Mouse (Mus musculus) macrophage (primary cell): ENCODE measurements around the gene Clcn3. TPM values are rescaled to one million over a fixed set of nuclear protein-coding genes. Genes with fewer than 3 reads are reported as not detected.
"Not testable (repeated sequence)": the region's sequence is repeated elsewhere in the genome, so short reads cannot be mapped to it uniquely, and the experiment has no call there.

Experiments used
- H3K27ac ChIP-seq: fragments of 350-480 bp; formaldehyde crosslinking; 2 replicates; pipeline ENCODE4 v1.9.0; 2021
- H3K36me3 ChIP-seq: fragments of 350-480 bp; formaldehyde crosslinking; 2 replicates; pipeline ENCODE4 v1.9.0; 2021; ENCODE audit errors: inconsistent target
- H3K4me3 ChIP-seq: fragments of 350-480 bp; formaldehyde crosslinking; 2 replicates; pipeline ENCODE4 v1.9.0; 2021; ENCODE audit errors: inconsistent target
- H3K79me2 ChIP-seq: fragments of 350-480 bp; formaldehyde crosslinking; 2 replicates; pipeline ENCODE4 v1.9.0; 2021; ENCODE audit errors: inconsistent target
- WGBS: methylation state at CpG from one replicate; pipeline ENCODE4 v1.1.7; 2026; ENCODE audit warnings: inconsistent platforms; ENCODE audit not compliant: missing documents; 5-methylcytosine and 5-hydroxymethylcytosine counted together
- polyA plus RNA-seq: library from polyadenylated mRNA; stranded (reverse); fragments of 250-400 nt; gene quantifications from 3 replicates; pipeline ENCODE4 v1.2.4, GENCODE M21; 2018; ENCODE audit warnings: inconsistent platforms
- total RNA-seq, 78 experiments: library from RNA; depleted of rRNA; stranded (reverse); fragments of 250-400 nt; gene quantifications; 1 replicate in 9 of 78; 2 replicates in 24 of 78; 3 replicates in 43 of 78; 4 replicates in 2 of 78; pipeline ENCODE4 v1.2.4; 2018; ENCODE audit warnings: inconsistent platforms in 56 of 78

The Clcn3 gene
- 10 to 100 TPM in 23 of 26 experiments, 1 to 10 TPM in 3; 4.0 to 78.7 (median 48.6) TPM for total RNA-seq (2018; cell fraction: chromatin; rRNA removed)
- 10 to 100 TPM; 10.3 to 31.5 (median 20.2) TPM for total RNA-seq (2018; cell fraction: cytosol; rRNA removed)
- total RNA-seq (2018; cell fraction: nucleus; rRNA removed): 10 to 100 TPM; 13.1 to 88.6 (median 45.4) TPM
- 12.2 to 17.5 TPM (median 14.6 TPM) in 3 replicates for polyA plus RNA-seq

DNA sequence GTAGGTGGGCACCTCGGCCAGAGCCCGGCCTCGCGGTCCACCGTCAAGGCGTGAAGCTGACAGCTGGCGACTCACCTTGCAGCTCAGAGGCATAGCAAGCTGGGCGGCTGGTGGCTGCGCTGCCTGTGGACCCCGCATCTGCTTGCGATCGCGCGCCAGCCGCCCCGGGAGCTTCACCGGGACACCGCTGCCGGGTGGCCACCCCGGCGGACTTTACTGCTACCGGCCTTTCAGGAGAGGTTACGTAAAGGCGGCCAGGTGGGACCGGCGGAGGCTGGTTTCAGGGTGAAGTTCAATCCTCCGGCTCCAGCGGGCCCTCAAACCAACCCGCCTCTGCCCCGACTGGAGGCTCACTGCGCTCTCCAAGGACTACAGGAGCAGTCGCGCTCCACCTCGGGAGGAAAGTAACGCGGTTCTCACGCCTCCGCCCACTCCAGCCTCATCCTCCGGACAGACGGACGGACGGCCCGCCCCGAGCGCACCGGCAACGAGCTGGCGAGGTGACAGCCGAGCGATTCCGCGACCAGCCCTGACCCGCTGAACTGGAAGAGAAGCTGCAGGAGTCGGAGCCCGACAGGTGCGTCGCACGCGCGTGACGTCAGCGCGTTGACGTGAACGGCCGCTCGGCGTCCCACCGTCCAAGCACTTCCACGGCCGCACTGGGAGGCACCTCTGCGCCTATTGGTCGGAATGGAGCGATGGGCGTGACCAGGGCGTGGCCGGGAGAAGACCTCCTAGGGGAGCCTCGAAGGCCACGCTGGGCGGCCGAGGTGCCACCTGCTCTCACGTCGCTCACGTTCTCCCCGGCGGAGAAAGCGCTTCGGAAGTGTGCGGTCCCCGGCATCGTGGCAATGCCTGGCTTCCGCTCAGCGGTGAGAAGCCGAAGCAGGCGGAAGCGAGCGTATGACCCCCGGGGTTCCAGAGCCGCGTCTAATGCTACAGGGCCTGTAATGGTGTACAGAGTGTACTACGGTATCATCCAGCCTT, at the start of gene Clcn3:
Gene Clcn3 (minus strand): TSS at position 600 of the 987 bp plus-strand sequence.
- Histone ChIP-seq H3K4me3 (peak within 1 kb of the TSS; percentile 64), H3K79me2 (peaks cover 46% of the 10 kb centered on the region), H3K27ac (peak within 1 kb of the TSS; percentile 44), H3K36me3 (no peaks in the 10 kb centered on the region)
- WGBS: under 1% methylated on average over 77 of the region's 101 CpGs

DNA sequence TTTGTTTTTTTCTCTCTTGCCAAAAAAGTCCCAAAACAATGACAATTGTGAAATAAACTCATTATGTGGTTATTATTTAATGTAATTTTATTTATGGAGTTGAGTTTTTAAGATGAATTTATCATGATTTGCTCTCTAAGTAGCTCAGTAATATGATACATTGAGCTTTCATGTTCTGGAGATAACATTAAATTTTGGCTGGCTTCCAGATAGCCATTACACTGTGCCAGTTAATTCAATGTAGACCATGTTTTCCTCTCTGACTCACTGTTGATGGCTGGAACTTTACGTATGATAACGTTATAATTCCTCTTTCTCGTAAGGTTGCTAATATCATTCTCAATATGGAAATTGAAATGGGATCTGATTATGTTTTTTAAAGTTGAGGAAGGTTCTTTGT, 13.4 kb upstream of the Clcn3 start:
- Histone ChIP-seq H3K36me3 (no peaks in the 10 kb centered on the region), H3K27ac (no peak overlapping the region), H3K4me3 (no peak overlapping the region), H3K79me2 (no peaks in the 10 kb centered on the region)
- 81% methylated on average over 3 of the region's 3 CpGs for WGBS

DNA sequence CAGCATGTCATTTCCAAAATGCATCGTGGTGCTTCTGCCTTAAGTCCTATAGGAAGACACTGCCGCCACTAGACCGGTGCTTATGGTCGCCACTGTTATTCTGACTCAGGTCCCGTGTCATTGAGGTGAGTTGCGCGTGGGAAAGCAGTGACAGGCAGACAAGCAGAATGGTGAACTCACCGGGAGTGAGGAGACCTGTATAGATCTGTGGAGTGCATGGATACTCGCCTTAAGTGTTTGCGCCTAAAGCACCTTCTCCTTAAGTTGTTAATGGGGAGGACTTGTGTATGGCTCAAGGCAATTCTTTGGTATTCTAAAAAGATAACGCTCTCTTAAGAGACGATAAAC, 10.5 kb upstream of the Clcn3 start:
- H3K79me2 ChIP-seq: no peaks in the 10 kb centered on the region
- no peaks in the 10 kb centered on the region for H3K36me3 ChIP-seq
- H3K27ac ChIP-seq: peak overlapping the region; percentile 24
- 7% methylated on average over 12 of the region's 12 CpGs for WGBS
- H3K4me3 ChIP-seq: peak overlapping the region; percentile 68

GRCm38 (mm10) chr8:60992910-60993638, 10.0 kb upstream of the Clcn3 start, which contains the start of gene Nek1:
Gene Nek1, plus strand, starts transcription at chr8:60993195.
- no peaks in the 10 kb centered on the region for H3K79me2 ChIP-seq
- no peaks in the 10 kb centered on the region for H3K36me3 ChIP-seq
- peak within 1 kb of the TSS; percentile 68 for H3K4me3 ChIP-seq
- under 1% methylated on average over 45 of the region's 57 CpGs for WGBS
- peak within 1 kb of the TSS; percentile 70 for H3K27ac ChIP-seq

GRCm38 (mm10) chr8:60992561-60992909, 9.4 kb upstream of the Clcn3 start:
- Histone ChIP-seq H3K36me3 (no peaks in the 10 kb centered on the region), H3K27ac (peak overlapping the region; percentile 70)
- WGBS: 0% methylated on average over 16 of the region's 16 CpGs

GRCm38 (mm10) chr8:60984260-60985010, 1.3 kb upstream of the Clcn3 start:
- Histone ChIP-seq H3K79me2 (peaks cover 32% of the 10 kb centered on the region), H3K4me3 (peak overlapping the region; percentile 64; the same call in 1 of the 2 replicates)
- WGBS: 97% methylated on average over 14 of the region's 17 CpGs
- H3K36me3 ChIP-seq, H3K27ac ChIP-seq: not testable (repeated sequence)

More at GRCm38 (mm10) chr8:60992561-60992909, 9.4 kb upstream of the Clcn3 start:
- peak overlapping the region; percentile 68 for H3K4me3 ChIP-seq
- no peaks in the 10 kb centered on the region for H3K79me2 ChIP-seq

- no peaks in the 10 kb centered on the region for H3K36me3 ChIP-seq
- 6% methylated on average over 9 of the region's 9 CpGs for WGBS
Observed at GRCm38 (mm10) chr8:60983688-60984079, 584 bp upstream of the Clcn3 start.

DNA sequence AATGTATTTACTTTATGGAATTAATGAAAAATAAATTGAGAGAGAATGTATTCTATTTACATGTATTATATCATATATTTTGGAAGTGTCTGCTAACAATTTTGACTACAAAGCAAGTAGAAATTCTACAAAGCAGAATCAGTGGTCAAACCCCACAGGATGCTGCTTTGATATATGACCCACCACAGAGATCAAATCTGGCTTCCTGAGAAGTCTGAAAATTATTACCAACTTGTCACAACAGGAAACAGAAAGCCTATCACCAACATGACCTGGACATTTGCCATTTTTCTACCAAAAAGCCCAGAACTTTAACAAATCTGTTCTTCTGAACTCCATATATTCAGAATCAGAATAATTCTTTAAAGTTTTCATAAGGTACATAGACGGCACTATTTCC, 1.7 kb downstream of the Clcn3 start:
- no peak overlapping the region; the same call in 1 of the 2 replicates for H3K4me3 ChIP-seq
- no peaks in the 10 kb centered on the region for H3K36me3 ChIP-seq
- H3K27ac ChIP-seq: no peak overlapping the region
- peaks cover 62% of the 10 kb centered on the region for H3K79me2 ChIP-seq
- 27% methylated on average over 1 of the region's 1 CpGs for WGBS

More at GRCm38 (mm10) chr8:60983688-60984079, 584 bp upstream of the Clcn3 start:
- Histone ChIP-seq H3K27ac (peak overlapping the region; percentile 44), H3K4me3 (peak overlapping the region; percentile 64), H3K79me2 (peaks cover 39% of the 10 kb centered on the region)

GRCm38 (mm10) chr8:60978496-60978895, 4.6 kb downstream of the Clcn3 start:
- no peak overlapping the region for H3K4me3 ChIP-seq
- H3K36me3 ChIP-seq: no peaks in the 10 kb centered on the region
- peaks cover 91% of the 10 kb centered on the region for H3K79me2 ChIP-seq
- H3K27ac ChIP-seq: no peak overlapping the region
- 49% methylated on average over 5 of the region's 5 CpGs for WGBS

DNA sequence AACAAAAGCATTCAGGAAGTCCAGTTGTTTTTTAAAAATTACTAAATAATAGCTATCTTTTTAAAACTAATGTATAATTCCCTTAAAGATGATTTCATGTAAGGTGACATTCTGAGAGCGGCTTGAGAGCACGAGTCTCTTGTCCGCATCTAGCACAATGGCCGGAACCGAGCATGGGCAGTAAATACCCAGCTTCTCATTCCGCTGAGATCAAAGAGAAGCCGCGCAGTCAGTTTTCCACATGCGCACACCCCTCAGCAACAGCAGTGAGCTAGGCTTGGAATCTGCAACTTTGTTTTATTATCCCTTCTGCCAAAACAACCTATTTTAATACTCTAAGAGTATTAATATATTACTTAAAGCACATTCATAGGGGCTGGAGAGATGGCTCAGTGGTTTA, 6.3 kb downstream of the Clcn3 start:
- Histone ChIP-seq H3K4me3 (no peak overlapping the region), H3K27ac (no peak overlapping the region), H3K79me2 (peaks cover 100% of the 10 kb centered on the region), H3K36me3 (no peaks in the 10 kb centered on the region)
- WGBS: 76% methylated on average over 9 of the region's 9 CpGs

DNA sequence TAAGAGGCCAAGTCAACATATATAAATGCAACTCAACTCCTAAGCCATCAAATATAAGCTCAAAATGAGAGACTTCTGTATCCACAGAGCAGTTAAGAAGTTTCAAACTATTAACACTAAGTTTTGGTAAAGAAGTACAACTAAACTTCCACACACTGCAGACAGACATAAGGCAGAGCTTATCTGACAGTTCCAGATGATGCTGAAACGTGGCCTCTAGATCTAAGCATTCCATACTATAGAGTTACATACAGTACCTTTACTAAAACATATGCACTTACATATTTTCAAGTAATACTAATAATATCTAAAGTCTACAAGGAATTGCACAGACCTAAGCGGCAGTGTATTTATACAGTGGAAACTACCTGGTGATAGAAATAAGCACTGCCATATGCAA, 8.3 kb downstream of the Clcn3 start:
- Histone ChIP-seq H3K4me3 (no peak overlapping the region), H3K36me3 (no peaks in the 10 kb centered on the region), H3K27ac (no peak overlapping the region), H3K79me2 (peaks cover 100% of the 10 kb centered on the region)
- 93% methylated on average over 2 of the region's 2 CpGs for WGBS

- Histone ChIP-seq H3K79me2 (peaks cover 98% of the 10 kb centered on the region), H3K36me3 (no peaks in the 10 kb centered on the region), H3K4me3 (no peak overlapping the region), H3K27ac (no peak overlapping the region)
- 41% methylated on average over 2 of the region's 2 CpGs for WGBS
Observed at GRCm38 (mm10) chr8:60973448-60973847, 9.7 kb downstream of the Clcn3 start.

- peaks cover 98% of the 10 kb centered on the region for H3K79me2 ChIP-seq
- H3K27ac ChIP-seq: no peak overlapping the region
- H3K36me3 ChIP-seq: no peaks in the 10 kb centered on the region
- WGBS: 59% methylated on average over 4 of the region's 4 CpGs
- no peak overlapping the region for H3K4me3 ChIP-seq
Observed at GRCm38 (mm10) chr8:60971808-60972207, 11.3 kb downstream of the Clcn3 start.

GRCm38 (mm10) chr8:60969091-60969490, 14.0 kb downstream of the Clcn3 start:
- H3K79me2 ChIP-seq: peaks cover 98% of the 10 kb centered on the region
- H3K36me3 ChIP-seq: no peaks in the 10 kb centered on the region
- no peak overlapping the region for H3K4me3 ChIP-seq
- H3K27ac ChIP-seq: no peak overlapping the region
- 50% methylated on average over 2 of the region's 2 CpGs for WGBS
